Mouse (Mus musculus) urinary bladder, postnatal 36 days (tissue): Measurements from ENCODE around the gene Retreg2.
A peak's percentile ranks its signal among the peaks of the same experiment; 100 is the strongest.

Experiments used
- DNase-seq, 2 experiments: peaks; one replicate each; pipeline ENCODE4 v3.0.0; 2022; ENCODE audit warnings: low spot score in 2 of 2, mixed read lengths in 1 of 2

Gene Retreg2

GRCm38 (mm10) chr1:75168472-75169464 is 26.2 kb downstream of the Retreg2 start, which contains the start of gene Zfand2b:
TSS of gene Zfand2b (plus strand) at chr1:75168646.
- DNase-seq: peak; percentile 98

- DNase-seq: peak in 1 of 2 experiments; percentile 35
Measured at GRCm38 (mm10) chr1:75179334-75180104, 36.9 kb downstream of the Retreg2 start.

- DNase-seq: peak; percentile 75 to 88
Measured at GRCm38 (mm10) chr1:75180105-75180590, 37.6 kb downstream of the Retreg2 start, which contains the start of gene Abcb6. TSS of gene Abcb6 (minus strand) at chr1:75180392.

GRCm38 (mm10) chr1:75180741-75181140 is 38.2 kb downstream of the Retreg2 start:
- DNase-seq: no peak

- DNase-seq: no peak
Measured at GRCm38 (mm10) chr1:75181377-75181870, 38.8 kb downstream of the Retreg2 start.

- no peak for DNase-seq
Measured at GRCm38 (mm10) chr1:75182160-75182559, 39.6 kb downstream of the Retreg2 start.

GRCm38 (mm10) chr1:75185495-75185894 is 42.9 kb downstream of the Retreg2 start:
- DNase-seq: no peak

GRCm38 (mm10) chr1:75187126-75187525 is 44.5 kb downstream of the Retreg2 start:
- no peak for DNase-seq

- DNase-seq: no peak
Measured at GRCm38 (mm10) chr1:75187914-75188483, 45.4 kb downstream of the Retreg2 start.

- DNase-seq: no peak
Measured at GRCm38 (mm10) chr1:75190577-75190976, 48.0 kb downstream of the Retreg2 start.

- no peak for DNase-seq
Measured at GRCm38 (mm10) chr1:75191258-75191621, 48.7 kb downstream of the Retreg2 start.

GRCm38 (mm10) chr1:75191622-75192402 is 49.2 kb downstream of the Retreg2 start, which contains the start of the genes Ankzf1 and Atg9a:
TSS of gene Ankzf1 (plus strand) at chr1:75192151.
TSS of gene Atg9a (minus strand) at chr1:75192196.
- peak; percentile 91 to 96 for DNase-seq

GRCm38 (mm10) chr1:75192452-75192851 is 49.9 kb downstream of the Retreg2 start:
- peak; percentile 19 to 54 for DNase-seq
